Mouse (Mus musculus) liver, adult 2 months (tissue): ENCODE data around the gene Tenm3.

Experiments
- CTCF ChIP-seq: fragments of 200-500 bp; IDR thresholded peaks from 2 replicates; pipeline ENCODE4 v1.5.1; 2011; ENCODE audit warnings: low read depth, low read length, control low read depth
- POLR2A ChIP-seq: fragments of 200-500 bp; IDR thresholded peaks from 2 replicates; pipeline ENCODE4 v1.6.1; 2011; ENCODE audit warnings: low read length, control low read depth; ENCODE audit not compliant: insufficient read depth; ENCODE audit errors: extremely low read depth

GRCm38 (mm10) chr8:48535833-48536232 lies 307.9 kb downstream of the Tenm3 start:
- no peak for TF ChIP-seq CTCF
- no peak for TF ChIP-seq POLR2A
